Mouse (Mus musculus) yolk sac, embryonic 10.5 days (tissue): ENCODE measurements around the gene Tmem274.

Experiments used
- DNase-seq: peaks from one replicate; pipeline ENCODE4 v3.0.0-alpha.2; 2017; ENCODE audit warnings: low spot score

Tmem274 gene

DNA sequence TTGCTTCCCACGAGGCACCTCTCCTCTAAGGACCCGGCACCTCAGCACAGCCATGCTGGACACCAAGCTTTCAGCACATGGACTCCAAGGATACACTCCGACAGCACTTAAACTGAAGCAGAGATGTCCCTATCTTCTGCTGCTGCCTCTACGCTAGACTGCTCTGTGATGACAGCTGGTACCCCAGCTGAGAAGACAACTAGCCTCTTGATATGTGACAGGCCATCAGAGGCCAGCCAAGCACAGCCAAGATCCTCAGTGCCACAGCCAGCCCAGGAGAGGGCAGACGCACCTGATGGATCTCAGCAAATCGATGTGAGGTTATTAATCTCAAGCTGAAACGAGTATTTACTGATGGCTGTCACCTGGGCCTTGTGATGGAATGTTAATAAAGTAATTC lies 2.1 kb upstream of the Tmem274 start:
- no peak for DNase-seq

- DNase-seq, result no peak
These were observed 7.4 kb downstream of the Tmem274 start for GRCm38 (mm10) chr4:149484566-149484965.

GRCm38 (mm10) chr4:149485053-149485824 lies 8.1 kb downstream of the Tmem274 start, which contains the start of the genes Nmnat1 and Lzic:
Gene Nmnat1 (minus strand): TSS chr4:149485202.
Gene Lzic (plus strand): TSS chr4:149485229.
- peak; percentile 95 for DNase-seq

- peak; percentile 16 for DNase-seq
These were observed 8.6 kb downstream of the Tmem274 start for GRCm38 (mm10) chr4:149485825-149486206.

DNA sequence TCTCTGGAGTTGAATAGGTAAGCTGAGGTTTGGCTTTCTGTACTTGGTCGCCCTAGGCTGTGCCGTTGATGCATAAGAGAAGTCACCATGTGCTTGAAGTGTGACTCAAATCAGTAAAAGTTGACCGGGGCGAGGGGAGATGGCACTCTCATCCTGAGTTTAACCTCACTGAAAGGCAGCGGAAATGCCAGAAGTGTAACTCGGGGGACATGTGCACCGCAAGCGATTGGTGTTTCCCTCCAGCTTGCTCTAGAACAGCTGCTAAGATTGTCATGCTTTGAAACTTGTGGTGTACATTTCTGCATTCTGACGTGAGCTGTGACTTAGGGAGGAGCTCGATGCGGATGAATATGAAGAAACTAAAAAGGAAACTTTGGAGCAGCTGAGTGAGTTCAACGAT lies 10.6 kb downstream of the Tmem274 start:
- DNase-seq, result no peak

DNA sequence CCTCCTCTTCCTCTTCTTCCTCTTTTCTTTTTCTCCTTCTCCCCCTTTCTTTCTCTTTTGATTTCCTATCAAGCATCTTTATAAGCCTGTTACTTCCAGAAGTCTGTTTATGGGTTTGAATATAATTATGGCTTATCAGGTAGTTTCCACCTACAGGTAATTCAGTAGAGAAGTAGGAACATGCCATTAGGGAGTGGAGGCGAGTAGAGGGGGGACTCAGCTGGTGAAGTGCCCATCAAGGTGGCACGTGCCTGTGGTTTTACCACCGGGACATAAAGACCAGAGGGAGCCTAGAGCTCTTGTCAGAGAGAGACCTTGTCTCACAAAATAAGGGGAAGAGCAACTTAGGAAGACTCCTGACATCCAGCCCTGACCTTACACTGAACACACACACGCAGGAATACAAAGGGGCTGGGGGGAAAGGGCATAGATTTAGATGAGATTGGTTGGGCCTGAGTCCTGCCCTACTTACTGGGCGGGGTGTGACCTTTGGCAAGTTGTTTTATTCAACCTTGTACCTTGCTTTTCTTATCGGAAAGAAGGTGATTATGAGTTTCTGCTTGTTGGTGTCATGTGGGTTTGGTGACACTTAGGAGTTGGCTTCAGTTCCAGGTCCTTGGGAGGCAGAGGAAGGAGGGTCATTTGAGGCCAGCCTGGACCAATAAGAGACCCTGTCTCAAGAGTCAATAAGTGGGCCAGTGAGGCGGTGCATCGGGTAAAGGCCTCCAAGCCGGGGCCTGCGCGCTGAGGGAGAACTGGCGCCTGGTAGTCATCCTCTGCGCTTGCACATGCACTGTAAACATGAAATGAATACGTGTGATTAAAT lies 12.4 kb downstream of the Tmem274 start:
- peak; percentile 8 for DNase-seq

DNA sequence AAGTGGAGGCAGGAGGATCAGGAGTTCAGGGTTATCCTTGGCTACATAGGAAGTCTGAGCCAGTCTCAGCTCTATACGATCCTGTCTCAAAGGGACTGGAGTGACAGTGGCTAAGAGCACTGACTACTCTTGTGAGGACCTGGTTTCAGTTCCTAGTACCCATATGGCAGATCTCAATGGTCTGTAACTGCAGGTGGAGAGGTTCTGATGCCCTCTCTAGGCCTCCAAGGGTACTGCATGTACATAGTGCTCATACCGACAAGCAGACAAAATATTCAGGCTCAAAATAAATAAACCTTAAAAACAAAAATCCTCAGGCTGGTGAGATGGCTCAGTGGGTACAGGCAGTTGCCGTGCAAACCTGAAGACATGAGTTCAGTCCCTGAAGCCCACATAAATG lies 14.0 kb downstream of the Tmem274 start:
- DNase-seq, result no peak

- no peak for DNase-seq
These were observed 19.4 kb downstream of the Tmem274 start for GRCm38 (mm10) chr4:149496612-149497011.

DNA sequence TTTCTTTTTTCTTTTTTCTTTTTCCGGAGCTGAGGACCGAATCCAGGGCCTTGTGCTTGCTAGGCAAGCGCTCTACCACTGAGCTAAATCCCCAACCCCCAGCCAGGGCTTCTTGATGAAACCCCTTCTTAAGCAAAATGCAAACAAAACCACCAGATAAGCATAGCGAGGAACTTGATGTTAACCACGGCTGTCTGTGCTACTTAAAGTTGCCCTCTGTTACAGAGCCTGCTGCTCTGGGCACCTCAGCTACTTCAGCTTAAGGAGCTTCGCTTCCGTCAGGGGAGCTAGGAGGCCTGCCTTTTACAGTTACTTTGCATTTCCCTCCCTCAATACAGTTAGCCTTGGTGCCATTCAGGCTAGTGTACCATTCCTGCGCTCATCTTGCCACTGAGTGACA lies 21.7 kb downstream of the Tmem274 start:
- no peak for DNase-seq

GRCm38 (mm10) chr4:149499790-149500189 lies 22.6 kb downstream of the Tmem274 start:
- no peak for DNase-seq

DNA sequence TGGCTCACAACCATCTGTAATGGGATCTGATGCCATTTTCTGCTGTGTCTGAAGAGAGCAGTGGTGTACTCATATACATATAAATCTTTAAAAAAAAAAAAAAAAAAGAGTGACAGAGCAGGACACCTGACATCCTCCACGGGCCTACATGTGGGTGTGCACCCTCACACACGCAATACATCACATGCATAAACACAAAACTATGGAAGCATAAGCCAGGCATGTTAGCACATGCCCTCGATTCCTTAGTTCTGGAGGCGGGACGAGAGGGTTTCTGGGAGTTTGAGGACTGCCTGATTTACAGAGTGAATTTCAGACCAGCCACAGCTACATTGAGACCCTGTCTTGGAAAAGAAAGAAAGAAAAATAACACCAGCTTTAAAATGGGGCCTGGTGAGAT lies 27.2 kb downstream of the Tmem274 start:
- no peak for DNase-seq

- DNase-seq, result no peak
These were observed 27.7 kb downstream of the Tmem274 start for GRCm38 (mm10) chr4:149504858-149505257.

DNA sequence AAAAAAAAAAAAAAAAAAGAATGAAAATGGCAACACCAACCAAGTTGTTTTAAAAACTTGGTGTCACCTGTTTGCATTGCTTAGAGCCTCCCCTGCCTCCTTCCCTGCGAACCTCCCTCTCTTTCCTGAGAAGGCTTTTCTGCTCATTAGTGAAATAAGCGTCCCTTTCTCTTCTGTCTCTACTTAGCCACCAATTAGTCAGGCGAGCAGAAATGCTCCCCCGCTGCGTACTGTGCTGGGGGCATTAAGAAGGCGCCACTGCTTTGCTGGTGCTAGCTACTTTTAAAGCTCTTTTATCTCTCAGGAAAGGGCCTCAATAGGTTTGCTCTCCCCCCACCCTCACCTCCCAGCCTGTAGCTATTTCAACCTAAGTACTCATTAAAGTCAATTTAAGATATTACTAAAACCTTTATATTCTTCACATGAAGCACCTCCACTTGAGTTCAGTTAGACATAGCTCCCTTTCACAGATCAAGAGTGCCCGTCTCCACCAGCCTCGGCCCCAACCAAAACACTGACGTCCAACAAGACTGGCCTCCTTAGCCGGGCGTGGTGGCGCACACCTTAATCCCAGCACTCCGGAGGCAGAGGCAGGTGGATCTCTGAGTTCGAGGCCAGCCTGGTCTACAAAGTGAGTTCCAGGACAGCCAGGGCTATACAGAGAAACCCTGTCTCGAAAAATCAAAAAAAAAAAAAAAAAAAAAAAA lies 28.2 kb downstream of the Tmem274 start:
- DNase-seq, result no peak

DNA sequence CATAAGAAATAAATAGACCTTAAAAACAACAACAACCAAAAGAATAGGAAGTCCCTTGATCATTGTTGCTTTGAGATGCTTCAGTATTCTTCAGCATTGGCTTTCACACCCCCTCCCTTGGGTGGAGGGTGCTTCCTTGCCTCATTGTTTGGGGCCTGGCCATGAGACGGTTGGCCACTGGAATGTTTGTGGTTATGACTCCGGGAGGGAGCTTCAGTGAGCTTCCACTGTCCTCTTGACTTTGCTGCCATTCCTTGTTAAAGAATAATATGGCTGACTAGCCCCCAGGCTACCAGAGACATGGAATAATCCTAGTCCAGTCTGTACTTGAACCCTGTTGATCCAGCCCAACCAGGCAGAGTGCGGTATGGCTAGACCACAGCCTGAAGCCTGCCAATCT lies 29.7 kb downstream of the Tmem274 start:
- no peak for DNase-seq

DNA sequence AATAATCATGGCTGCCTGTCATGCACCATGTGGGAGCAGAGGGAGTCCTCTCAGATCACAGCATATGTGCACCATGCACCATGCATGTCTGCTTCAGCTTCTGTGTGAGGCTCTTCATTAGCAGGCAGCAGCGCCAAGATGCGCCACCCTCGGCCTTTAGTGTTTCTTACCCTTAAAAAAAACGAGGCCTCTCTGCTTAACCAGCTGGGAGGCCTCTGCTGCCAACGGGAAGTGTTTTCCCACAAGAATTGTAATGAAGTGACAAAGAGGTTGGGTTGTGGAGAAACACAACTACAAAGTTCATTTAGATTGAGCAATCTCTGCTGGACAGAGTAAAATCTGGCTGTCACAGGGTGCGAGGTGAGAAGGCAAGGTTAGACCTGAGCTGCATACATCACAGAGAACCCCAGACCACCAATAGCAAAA lies 34.1 kb downstream of the Tmem274 start:
- DNase-seq, result no peak

DNA sequence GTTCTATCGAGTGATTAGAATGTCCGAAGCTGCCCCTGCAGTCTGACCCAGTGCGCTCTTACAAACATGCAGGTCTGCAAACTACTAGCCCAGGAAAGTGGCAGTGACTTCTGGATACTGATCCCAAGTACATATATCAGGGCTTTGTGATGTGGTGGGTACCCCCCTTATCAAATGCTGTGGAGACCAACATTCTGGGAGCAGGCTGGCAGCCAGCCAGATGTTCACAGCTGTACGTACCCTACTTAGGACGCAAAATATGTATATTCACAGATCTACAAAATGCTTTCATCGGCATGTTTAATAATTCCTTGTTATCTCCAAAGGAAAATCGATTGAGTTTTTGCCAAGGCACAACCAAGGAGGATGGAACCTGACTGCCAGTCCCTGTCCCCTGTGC lies 34.9 kb downstream of the Tmem274 start:
- DNase-seq, result no peak

DNA sequence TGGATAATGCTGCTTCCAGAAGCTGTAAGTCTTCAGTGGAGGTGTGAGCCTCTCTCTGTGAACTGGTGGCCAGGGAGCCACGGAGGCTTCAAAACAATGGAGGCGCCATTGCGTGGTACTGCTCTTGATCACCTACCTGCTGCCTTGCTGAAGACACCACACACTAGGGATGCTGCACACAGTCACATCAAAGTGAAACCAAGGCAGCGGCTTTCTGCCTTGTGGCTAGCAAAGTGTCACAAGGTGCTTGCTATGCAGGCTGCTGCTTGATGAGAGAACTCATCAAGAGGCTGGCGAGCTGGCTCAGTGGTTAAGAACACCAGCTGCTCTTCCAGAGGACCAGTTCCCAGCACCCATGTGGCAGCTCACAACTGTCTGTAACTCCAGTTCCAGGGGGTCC lies 38.5 kb downstream of the Tmem274 start:
- no peak for DNase-seq

- DNase-seq, result peak; percentile 99
These were observed 40.7 kb downstream of the Tmem274 start, which contains the start of gene Ctnnbip1 for GRCm38 (mm10) chr4:149517868-149518340. Gene Ctnnbip1 (plus strand): TSS chr4:149518236.

DNA sequence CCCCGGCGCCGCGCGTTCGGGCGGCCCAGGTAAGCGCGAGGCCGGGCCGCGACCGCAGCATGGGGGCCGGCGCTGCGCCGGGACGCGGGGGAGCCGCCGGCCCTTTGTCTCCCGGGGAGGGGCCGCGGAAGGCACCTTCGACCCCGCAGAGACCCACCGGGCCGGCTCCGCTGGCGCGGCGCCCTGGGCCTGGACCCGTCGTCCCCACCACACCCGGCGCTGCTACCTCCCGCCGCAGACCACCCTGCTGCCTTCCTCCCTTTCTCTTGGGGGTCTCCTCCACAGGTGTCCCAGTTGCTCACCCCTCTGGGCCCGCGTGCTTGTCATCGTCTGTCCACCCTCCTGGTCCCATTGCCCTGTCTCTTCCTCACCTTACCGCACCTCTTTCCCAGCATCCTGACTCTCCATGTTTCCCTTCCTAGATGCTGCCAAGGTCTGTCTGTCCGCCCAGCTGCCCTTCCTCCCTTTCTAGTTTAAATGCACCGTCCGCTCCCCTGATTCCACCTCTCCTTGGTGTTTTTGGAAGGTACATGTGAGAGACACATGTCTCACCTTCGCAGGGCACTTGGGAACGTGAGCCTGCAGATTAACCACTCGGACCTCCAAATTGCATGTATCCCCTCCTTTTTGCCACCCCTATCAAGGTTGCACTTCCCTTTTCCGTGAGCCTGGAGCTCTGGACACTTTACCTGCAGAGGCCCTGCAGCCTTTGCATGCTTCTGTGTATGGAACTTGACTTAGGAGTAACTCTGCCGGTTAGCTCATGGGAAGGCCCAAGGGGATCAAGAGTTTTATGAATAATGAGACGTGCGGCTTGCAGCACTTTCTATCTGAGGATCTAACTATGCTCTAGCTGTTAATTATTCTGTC lies 41.4 kb downstream of the Tmem274 start:
- DNase-seq, result peak; percentile 22

- no peak for DNase-seq
These were observed 44.1 kb downstream of the Tmem274 start for GRCm38 (mm10) chr4:149521258-149521657.

GRCm38 (mm10) chr4:149523961-149524360 lies 46.8 kb downstream of the Tmem274 start:
- no peak for DNase-seq
